Mouse (Mus musculus) lung, postnatal 0 days (tissue): ENCODE data around the gene Nup93.

ENCODE experiments used
- CTCF ChIP-seq: IDR thresholded peaks from 2 replicates; pipeline ENCODE4 v1.5.1; 2016; ENCODE audit warnings: antibody characterized with exemption, mild to moderate bottlenecking
- EP300 ChIP-seq: IDR thresholded peaks from 2 replicates; pipeline ENCODE4 v1.6.1; 2016; ENCODE audit warnings: antibody characterized with exemption, mild to moderate bottlenecking, control low read depth

DNA sequence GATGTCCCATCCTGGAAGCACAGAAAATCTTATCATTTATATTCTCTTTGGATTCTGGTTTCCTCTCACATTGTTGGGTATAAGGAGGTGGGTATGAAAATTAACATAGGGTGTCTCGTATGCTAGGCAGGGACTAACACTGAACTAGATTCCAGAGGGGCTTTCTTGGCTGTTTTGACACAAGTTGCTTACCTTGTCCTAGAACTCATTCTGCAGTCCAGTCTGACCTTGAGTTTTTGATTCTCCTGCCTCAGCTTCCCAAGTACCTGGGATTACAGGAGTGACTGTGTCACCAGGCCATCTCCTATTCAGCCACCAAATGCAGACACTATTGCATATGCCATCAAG lies 33.8 kb upstream of the Nup93 start:
- no peak for TF ChIP-seq CTCF
- TF ChIP-seq EP300, result no peak
